In the genomic region with DNA sequence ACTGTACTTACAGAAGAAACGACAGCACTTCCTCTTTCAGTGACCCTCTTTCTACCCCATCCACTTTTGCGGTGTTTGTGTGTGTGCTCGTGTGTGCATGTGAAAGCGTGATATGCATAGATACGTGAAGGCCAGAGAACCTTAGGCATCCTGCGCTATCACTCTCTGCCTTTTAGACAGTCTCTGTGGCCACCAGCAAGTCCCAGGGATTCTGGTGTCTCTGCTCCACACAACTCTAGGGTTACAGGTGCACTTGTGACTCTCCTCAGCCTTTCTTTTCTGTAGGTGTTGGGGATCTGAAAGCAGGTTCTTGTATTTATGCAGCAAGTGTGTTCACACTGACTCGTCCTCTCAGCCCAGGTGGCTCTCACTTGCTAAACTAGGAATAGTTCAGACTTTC, we compare ENCODE assay signal across 39 mouse cellular contexts. TPM values are rescaled to one million over a fixed set of nuclear protein-coding genes. Genes with fewer than 3 reads are reported as not detected.
"Had no signal": no experiment of that assay in that cellular context is flagged by ENCODE, and none has a peak within 500 bp of the region (broad histone marks: within the 10 kb centered on the region; RNA-seq: fewer than 3 reads in every experiment).

No protein-coding gene starts in this region.

- H3K27me3 ChIP-seq: heart, embryonic 12.5 days; heart, embryonic 15.5 days; hindbrain, embryonic 12.5 days; hindbrain, embryonic 13.5 days; hindbrain, embryonic 15.5 days; intestine, embryonic 15.5 days; kidney, embryonic 15.5 days had no signal

- H3K27ac ChIP-seq: heart, embryonic 10.5 days; heart, embryonic 13.5 days; heart, embryonic 15.5 days; hindbrain, embryonic 10.5 days; hindbrain, embryonic 12.5 days; hindbrain, embryonic 13.5 days; hindbrain, embryonic 14.5 days; hindbrain, embryonic 15.5 days; hindbrain, postnatal 0 days; intestine, embryonic 15.5 days; kidney, embryonic 15.5 days; kidney, postnatal 0 days; layer of hippocampus, adult 2 months had no signal

- H3K4me2 ChIP-seq: heart, embryonic 11.5 days; heart, embryonic 12.5 days; heart, embryonic 13.5 days; heart, embryonic 15.5 days; hindbrain, embryonic 12.5 days; hindbrain, embryonic 13.5 days; hindbrain, embryonic 14.5 days; hindbrain, embryonic 15.5 days; intestine, embryonic 15.5 days; kidney, embryonic 15.5 days had no signal

- H3K4me3 ChIP-seq: heart, embryonic 10.5 days; heart, embryonic 12.5 days; heart, embryonic 13.5 days; heart, embryonic 15.5 days; hindbrain, embryonic 10.5 days; hindbrain, embryonic 12.5 days; hindbrain, embryonic 13.5 days; hindbrain, embryonic 15.5 days; intestine, embryonic 15.5 days; kidney, embryonic 15.5 days; layer of hippocampus, adult 2 months had no signal

- H3K9ac ChIP-seq: heart, embryonic 12.5 days; heart, embryonic 13.5 days; heart, embryonic 15.5 days; hindbrain, embryonic 12.5 days; hindbrain, embryonic 13.5 days; hindbrain, embryonic 14.5 days; hindbrain, embryonic 15.5 days; intestine, embryonic 15.5 days; kidney, embryonic 15.5 days had no signal

- H3K36me3 ChIP-seq: hindbrain, embryonic 15.5 days had no signal

- H3K9me3 ChIP-seq: heart, embryonic 10.5 days; heart, embryonic 13.5 days; heart, embryonic 15.5 days; hindbrain, embryonic 12.5 days; hindbrain, embryonic 13.5 days; hindbrain, embryonic 15.5 days; intestine, embryonic 15.5 days; kidney, embryonic 15.5 days had no signal

- DNase-seq: heart, postnatal 10 days; heart, postnatal 14 days; heart, postnatal 36 days; heart, postnatal 4 days; kidney, adult 11 months; kidney, adult 18-20 months; kidney, adult 2 months; kidney, adult 8-10 months; kidney, adult 9 months; kidney, postnatal 10 days; kidney, postnatal 14 days; kidney, postnatal 25 days; kidney, postnatal 36 days; kidney, postnatal 4 days; layer of hippocampus, adult 9-11 months; layer of hippocampus, postnatal 36 days had no signal

- ATAC-seq: hindbrain, embryonic 16.5 days; hindbrain, postnatal 0 days; inflammation-experienced regulatory T-cells, adult 6 months; intestine, embryonic 15.5 days; intestine, embryonic 16.5 days; intestine, postnatal 0 days had no signal

- H3K4me1 ChIP-seq: heart, embryonic 12.5 days; heart, embryonic 13.5 days; heart, embryonic 15.5 days; hindbrain, embryonic 12.5 days; hindbrain, embryonic 13.5 days; hindbrain, embryonic 15.5 days; intestine, embryonic 15.5 days; kidney, embryonic 15.5 days had no signal

RNA-seq across cellular contexts. Expression of gene Il1a, which starts 44.5 kb away (rescaled TPM):
- total RNA-seq: heart, postnatal 25 days; heart, postnatal 36 days; hematopoietic stem cell, adult 5-6 weeks; hindbrain, postnatal 0 days had no signal
- polyA plus RNA-seq: heart, embryonic 12.5 days; hindbrain, embryonic 10.5 days; kidney, adult 2 months; kidney, embryonic 14.5 days; kidney, embryonic 16.5 days; kidney, postnatal 0 days had no signal
